Mouse (Mus musculus): ENCODE results near the gene Ttc26. TPM values are rescaled to one million over a fixed set of nuclear protein-coding genes. Genes with fewer than 3 reads are reported as not detected.
"Not testable (repeated sequence)": the region's sequence is repeated elsewhere in the genome, so short reads cannot be mapped to it uniquely, and the experiment has no call there.

Ttc26 gene
- polyA plus RNA-seq, 1 experiment from 2014 or later, result 9.9 TPM

- Histone ChIP-seq H3K4me2 (replicated peaks) (peak within 1 kb of the TSS; percentile 82), H3K4me3 (replicated peaks) (peak within 1 kb of the TSS; percentile 96), H3K36me3 (no peaks in the 10 kb centered on the region), H3K27ac (peak within 1 kb of the TSS; percentile 98), H3K27me3 (no peaks in the 10 kb centered on the region), H3K9me3 (no peaks in the 10 kb centered on the region), H3K4me1 (replicated peaks) (peaks cover 30% of the 10 kb centered on the region), H3K9ac (replicated peaks) (peak within 1 kb of the TSS; percentile 99)
- ATAC-seq, result peak; percentile 98
- under 1% methylated on average over 64 of the region's 64 CpGs for whole genome bisulfite sequencing
Measured at GRCm38 (mm10) chr6:38433261-38434033, 52.2 kb downstream of the Ttc26 start, which contains the start of gene Ubn2. Gene Ubn2, plus strand, starts transcription at chr6:38433950.

GRCm38 (mm10) chr6:38434055-38435023 is 53.1 kb downstream of the Ttc26 start:
- Histone ChIP-seq H3K9ac (replicated peaks) (peak overlapping the region; percentile 99), H3K4me2 (replicated peaks) (peak overlapping the region; percentile 66), H3K27me3 (no peaks in the 10 kb centered on the region), H3K9me3 (no peaks in the 10 kb centered on the region), H3K27ac (peak overlapping the region; percentile 98), H3K4me3 (replicated peaks) (peak overlapping the region; percentile 96), H3K36me3 (no peaks in the 10 kb centered on the region), H3K4me1 (replicated peaks) (peaks cover 30% of the 10 kb centered on the region)
- ATAC-seq, result peak; percentile 81
- under 1% methylated on average over 103 of the region's 118 CpGs for WGBS

DNA sequence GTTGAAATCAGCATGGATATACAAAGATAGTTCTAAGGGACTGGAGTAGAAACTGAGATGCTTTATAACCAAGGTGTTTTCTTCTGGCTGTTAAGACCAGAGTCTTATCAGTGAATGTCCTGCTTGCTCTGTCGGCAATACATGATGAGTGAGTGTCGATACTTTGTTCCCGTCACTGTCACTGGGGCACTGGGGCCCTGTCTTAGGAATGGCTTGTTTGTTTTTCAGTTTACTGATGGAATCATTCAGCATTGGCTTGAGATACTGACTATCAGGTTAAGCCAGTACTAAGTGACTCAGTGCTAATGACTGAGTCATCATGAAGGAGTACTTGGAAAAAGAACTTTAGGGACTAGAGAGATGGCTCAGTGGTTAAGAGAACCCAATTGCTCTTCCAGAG is 62.6 kb downstream of the Ttc26 start:
- no peak for ATAC-seq
- H3K9me3 ChIP-seq, result no peaks in the 10 kb centered on the region

DNA sequence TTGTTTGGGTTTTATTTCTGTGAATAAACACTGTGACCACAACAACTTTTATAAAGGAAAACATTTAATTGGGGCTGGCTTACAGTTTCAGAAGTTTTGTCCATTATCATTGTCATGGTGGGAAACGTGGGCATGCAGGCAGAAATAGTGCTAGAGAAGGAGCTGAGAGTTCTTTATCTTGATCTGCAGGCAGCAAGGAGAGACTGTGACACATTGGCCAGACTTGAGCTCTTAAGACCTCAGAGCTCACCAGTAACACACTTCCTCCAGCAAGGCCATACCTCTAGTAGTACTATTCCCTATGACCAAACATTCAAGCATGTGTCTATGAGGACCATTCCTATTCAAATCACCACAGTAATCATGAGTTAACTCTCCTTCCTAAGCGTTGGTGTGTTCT is 67.0 kb downstream of the Ttc26 start:
- Histone ChIP-seq H3K4me3 (replicated peaks) (no peak overlapping the region), H3K27ac (no peak overlapping the region), H3K4me1 (replicated peaks) (no peaks in the 10 kb centered on the region), H3K9me3 (no peaks in the 10 kb centered on the region), H3K27me3 (no peaks in the 10 kb centered on the region), H3K4me2 (replicated peaks) (no peak overlapping the region), H3K36me3 (peaks cover 64% of the 10 kb centered on the region), H3K9ac (replicated peaks) (no peak overlapping the region)
- ATAC-seq, result no peak
- WGBS, result 96% methylated on average over 2 of the region's 2 CpGs

More for the DNA sequence above, 62.6 kb downstream of the Ttc26 start:
- Histone ChIP-seq H3K9ac (replicated peaks) (no peak overlapping the region), H3K27ac (no peak overlapping the region), H3K27me3 (no peaks in the 10 kb centered on the region), H3K4me2 (replicated peaks) (no peak overlapping the region), H3K4me1 (replicated peaks) (no peaks in the 10 kb centered on the region), H3K36me3 (peaks cover 55% of the 10 kb centered on the region), H3K4me3 (replicated peaks) (no peak overlapping the region)
- WGBS, result 93% methylated on average over 3 of the region's 3 CpGs

DNA sequence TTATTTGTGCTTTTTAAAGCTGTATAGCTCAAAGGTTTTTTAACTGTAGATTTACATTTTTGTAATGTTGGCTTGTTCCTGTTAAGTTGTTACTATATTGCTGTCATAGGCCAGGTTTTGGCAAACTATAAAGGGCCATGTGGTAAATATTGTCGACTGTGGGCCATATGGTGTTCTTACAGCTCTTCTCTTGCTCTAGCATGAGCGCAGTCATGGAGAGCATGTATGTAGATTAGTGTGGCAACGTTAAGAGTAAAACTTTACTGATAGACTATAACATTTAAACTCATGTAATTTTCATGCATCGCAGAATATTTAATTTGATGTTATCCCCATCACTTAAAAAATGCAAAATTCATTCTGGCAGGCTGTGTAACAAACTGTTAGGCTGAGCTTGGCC is 71.8 kb downstream of the Ttc26 start:
- no peaks in the 10 kb centered on the region for H3K27me3 ChIP-seq
- no peaks in the 10 kb centered on the region for H3K4me1 ChIP-seq (replicated peaks)
- peaks cover 61% of the 10 kb centered on the region for H3K36me3 ChIP-seq
- no peak for ATAC-seq
- H3K9ac ChIP-seq (replicated peaks), result no peak overlapping the region
- H3K9me3 ChIP-seq, result no peaks in the 10 kb centered on the region
- 97% methylated on average over 4 of the region's 4 CpGs for WGBS
- H3K4me3 ChIP-seq (replicated peaks), result no peak overlapping the region
- no peak overlapping the region for H3K4me2 ChIP-seq (replicated peaks)
- no peak overlapping the region for H3K27ac ChIP-seq

- not testable (repeated sequence) for H3K4me3 ChIP-seq (replicated peaks); H3K4me1 ChIP-seq (replicated peaks); ATAC-seq; H3K27ac ChIP-seq; H3K4me2 ChIP-seq (replicated peaks); H3K9ac ChIP-seq (replicated peaks); H3K27me3 ChIP-seq; H3K9me3 ChIP-seq
- peaks cover 54% of the 10 kb centered on the region for H3K36me3 ChIP-seq
Measured at GRCm38 (mm10) chr6:38456425-38456824, 75.2 kb downstream of the Ttc26 start.

GRCm38 (mm10) chr6:38458075-38458474 is 76.8 kb downstream of the Ttc26 start:
- 96% methylated on average over 3 of the region's 3 CpGs for WGBS
- no peak overlapping the region for H3K4me2 ChIP-seq (replicated peaks)
- H3K4me1 ChIP-seq (replicated peaks), result no peaks in the 10 kb centered on the region
- no peaks in the 10 kb centered on the region for H3K9me3 ChIP-seq
- no peak overlapping the region for H3K4me3 ChIP-seq (replicated peaks)
- no peak overlapping the region for H3K9ac ChIP-seq (replicated peaks)
- H3K27me3 ChIP-seq, result no peaks in the 10 kb centered on the region
- H3K27ac ChIP-seq, result no peak overlapping the region
- H3K36me3 ChIP-seq, result peaks cover 56% of the 10 kb centered on the region
- no peak for ATAC-seq

DNA sequence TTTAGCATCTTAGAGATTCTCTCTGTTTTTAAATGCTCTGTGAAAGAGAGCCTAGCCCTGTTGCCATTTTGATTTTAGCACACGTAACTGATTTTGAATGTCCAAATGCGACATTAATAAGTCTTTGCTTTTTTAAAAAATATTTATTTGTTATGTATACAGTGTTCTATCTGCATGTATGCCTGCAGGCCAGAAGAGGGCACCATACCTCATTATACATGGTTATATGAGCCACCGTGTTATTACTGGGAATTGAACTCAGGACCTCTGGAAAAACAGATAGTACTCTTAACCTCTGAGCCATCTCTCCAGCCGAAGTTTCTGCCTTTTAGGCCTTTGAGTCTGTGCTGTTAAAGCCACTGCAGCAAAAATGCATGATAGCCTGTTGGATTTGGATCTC is 88.3 kb downstream of the Ttc26 start:
- no peak for ATAC-seq
- Histone ChIP-seq H3K36me3 (peaks cover 47% of the 10 kb centered on the region), H3K4me2 (replicated peaks) (no peak overlapping the region), H3K9ac (replicated peaks) (no peak overlapping the region), H3K27me3 (no peaks in the 10 kb centered on the region), H3K4me1 (replicated peaks) (no peaks in the 10 kb centered on the region), H3K9me3 (0 out of 2 replicates have a peak, but pooled peaks cover 2% of the 10 kb centered on the region), H3K4me3 (replicated peaks) (no peak overlapping the region), H3K27ac (no peak overlapping the region)
- 93% methylated on average over 4 of the region's 4 CpGs for WGBS

Other genes starting within 250 kb of the Ttc26 start
- gene D630045J12Rik, start 127.5 kb upstream of the Ttc26 start, polyA plus RNA-seq (2015; fragmentation: Nextera tagmentation; extraction: Ambion mirVana), result 14.4 and 16.6 TPM in 2 replicates
- gene Zc3hav1l, start 82.2 kb upstream of the Ttc26 start, polyA plus RNA-seq (2015; fragmentation: Nextera tagmentation; extraction: Ambion mirVana), result 10.6 and 11.0 TPM in 2 replicates
- 0.92 and 1.3 TPM in 2 replicates for gene Zc3hav1, start 26.9 kb upstream of the Ttc26 start, polyA plus RNA-seq (2015; fragmentation: Nextera tagmentation; extraction: Ambion mirVana)
- gene Ubn2, start 52.5 kb downstream of the Ttc26 start, polyA plus RNA-seq (2015; fragmentation: Nextera tagmentation; extraction: Ambion mirVana), result 27.0 and 29.6 TPM in 2 replicates
- gene Fmc1, start 152.0 kb downstream of the Ttc26 start, polyA plus RNA-seq (2015; fragmentation: Nextera tagmentation; extraction: Ambion mirVana), result 168 and 175 TPM in 2 replicates
- gene Luc7l2, start 169.9 kb downstream of the Ttc26 start, polyA plus RNA-seq (2015; fragmentation: Nextera tagmentation; extraction: Ambion mirVana), result 38.6 and 46.7 TPM in 2 replicates